Mouse (Mus musculus) forebrain, embryonic 14.5 days (tissue): Measurements from ENCODE around the gene Sik3. TPM values are rescaled to one million over a fixed set of nuclear protein-coding genes. Genes with fewer than 3 reads are reported as not detected.
A peak's percentile ranks its signal among the peaks of the same experiment; 100 is the strongest.

Source experiments
- ATAC-seq: fragments of 200-750 bp; cut with Nextera tagmentation; 2 replicates; pipeline ENCODE4 v1.8.0; 2017; ENCODE audit warnings: mild to moderate bottlenecking, moderate library complexity
- DNase-seq: peaks from one replicate; pipeline ENCODE4 v3.0.0-alpha.2; 2015; ENCODE audit warnings: low spot score
- H3K27ac ChIP-seq: fragments of 300-500 bp; sonication (generic); 2 replicates; pipeline ENCODE4 v1.5.1; 2014; ENCODE audit warnings: low read depth, mild to moderate bottlenecking, control low read depth, low read length, moderate library complexity
- H3K27me3 ChIP-seq: fragments of 300-500 bp; sonication (generic); replicated peaks from 2 replicates; pipeline ENCODE4 v1.6.1; 2014; ENCODE audit warnings: low read length, control low read depth, mixed read lengths; ENCODE audit not compliant: control insufficient read depth, insufficient read depth
- H3K36me3 ChIP-seq: fragments of 300-500 bp; sonication (generic); 2 replicates; pipeline ENCODE4 v1.6.1; 2014; ENCODE audit warnings: low read length, control low read depth; ENCODE audit not compliant: control insufficient read depth, insufficient read depth
- H3K4me1 ChIP-seq: fragments of 300-500 bp; sonication (generic); 2 replicates; pipeline ENCODE4 v1.6.1; 2014; ENCODE audit warnings: antibody characterized with exemption, low read length, control low read depth; ENCODE audit not compliant: control insufficient read depth, insufficient read depth
- H3K4me2 ChIP-seq: fragments of 300-500 bp; sonication (generic); 2 replicates; pipeline ENCODE4 v1.6.1; 2014; ENCODE audit warnings: mild to moderate bottlenecking, control low read depth, low read length
- H3K4me3 ChIP-seq: fragments of 300-500 bp; sonication (generic); 2 replicates; pipeline ENCODE4 v1.5.1; 2014; ENCODE audit warnings: low read depth, low read length, control low read depth
- H3K9ac ChIP-seq: fragments of 300-500 bp; sonication (generic); 2 replicates; pipeline ENCODE4 v1.6.1; 2014; ENCODE audit warnings: mild to moderate bottlenecking, low read length, control low read depth, moderate library complexity
- H3K9me3 ChIP-seq: fragments of 300-500 bp; sonication (generic); replicated peaks from 2 replicates; pipeline ENCODE4 v1.6.1; 2016; ENCODE audit warnings: low read length, control low read depth, mixed read lengths; ENCODE audit not compliant: control insufficient read depth
- WGBS: fragments of 180-500 bp; shearing (Covaris S2); extraction: QIAGEN DNeasy Blood & Tissue Kit; methylation state at CpG from one replicate; pipeline ENCODE4 v1.1.7; 2014; 5-methylcytosine and 5-hydroxymethylcytosine counted together
- polyA plus RNA-seq: library from polyadenylated mRNA; unstranded; fragments of >200 nt; fragmentation: Nextera tagmentation; extraction: Ambion mirVana; gene quantifications from 2 replicates; pipeline ENCODE4 v1.2.1, GENCODE M21; 2014

Sik3 gene
- polyA plus RNA-seq, 1 experiment from 2014 or later = 5.0 TPM

GRCm38 (mm10) chr9:46098360-46098985 is 85.9 kb downstream of the Sik3 start:
- DNase-seq (no peak), ATAC-seq (no peak)
- Histone ChIP-seq H3K9ac (no peak overlapping the region), H3K36me3 (no peaks in the 10 kb centered on the region), H3K4me2 (no peak overlapping the region), H3K4me3 (no peak overlapping the region), H3K27ac (no peak overlapping the region), H3K4me1 (no peaks in the 10 kb centered on the region), H3K9me3 (no peaks in the 10 kb centered on the region), H3K27me3 (no peaks in the 10 kb centered on the region)
- 89% methylated on average over 15 of the region's 15 CpGs for WGBS

- Histone ChIP-seq H3K27me3 (no peaks in the 10 kb centered on the region), H3K9ac (no peak overlapping the region), H3K9me3 (no peaks in the 10 kb centered on the region), H3K4me1 (no peaks in the 10 kb centered on the region), H3K36me3 (no peaks in the 10 kb centered on the region), H3K4me2 (no peak overlapping the region), H3K27ac (no peak overlapping the region), H3K4me3 (no peak overlapping the region)
- ATAC-seq (no peak), DNase-seq (no peak)
- WGBS = 91% methylated on average over 5 of the region's 5 CpGs
These were observed 86.5 kb downstream of the Sik3 start for GRCm38 (mm10) chr9:46099107-46099506.

- DNase-seq (no peak), ATAC-seq (no peak)
- Histone ChIP-seq H3K9ac (no peak overlapping the region), H3K27ac (no peak overlapping the region), H3K4me1 (no peaks in the 10 kb centered on the region), H3K36me3 (no peaks in the 10 kb centered on the region), H3K4me2 (no peak overlapping the region), H3K4me3 (no peak overlapping the region), H3K9me3 (no peaks in the 10 kb centered on the region), H3K27me3 (no peaks in the 10 kb centered on the region)
- 87% methylated on average over 7 of the region's 7 CpGs for WGBS
These were observed 90.5 kb downstream of the Sik3 start for GRCm38 (mm10) chr9:46103154-46103553.

GRCm38 (mm10) chr9:46106105-46106504 is 93.5 kb downstream of the Sik3 start:
- Histone ChIP-seq H3K27ac (no peak overlapping the region), H3K4me2 (no peak overlapping the region), H3K4me3 (no peak overlapping the region), H3K36me3 (no peaks in the 10 kb centered on the region), H3K9me3 (no peaks in the 10 kb centered on the region), H3K27me3 (no peaks in the 10 kb centered on the region), H3K4me1 (no peaks in the 10 kb centered on the region), H3K9ac (no peak overlapping the region)
- WGBS = 94% methylated on average over 9 of the region's 9 CpGs
- DNase-seq = no peak
- ATAC-seq = no peak

- no peak for ATAC-seq
These were observed 98.0 kb downstream of the Sik3 start for GRCm38 (mm10) chr9:46110648-46111047.

GRCm38 (mm10) chr9:46111334-46111733 is 98.7 kb downstream of the Sik3 start:
- H3K4me1 ChIP-seq = peaks cover 12% of the 10 kb centered on the region
- ATAC-seq (no peak), DNase-seq (no peak)
- no peaks in the 10 kb centered on the region for H3K36me3 ChIP-seq
- no peak overlapping the region for H3K4me2 ChIP-seq
- no peaks in the 10 kb centered on the region for H3K9me3 ChIP-seq
- no peak overlapping the region for H3K27ac ChIP-seq
- no peak overlapping the region for H3K4me3 ChIP-seq
- H3K9ac ChIP-seq = no peak overlapping the region
- H3K27me3 ChIP-seq = no peaks in the 10 kb centered on the region

More at GRCm38 (mm10) chr9:46110648-46111047, 98.0 kb downstream of the Sik3 start:
- H3K9me3 ChIP-seq = no peaks in the 10 kb centered on the region
- WGBS = 75% methylated on average over 7 of the region's 7 CpGs
- no peak for DNase-seq
- peaks cover 12% of the 10 kb centered on the region for H3K4me1 ChIP-seq
- H3K4me2 ChIP-seq = no peak overlapping the region
- no peaks in the 10 kb centered on the region for H3K27me3 ChIP-seq
- H3K9ac ChIP-seq = no peak overlapping the region
- no peaks in the 10 kb centered on the region for H3K36me3 ChIP-seq
- H3K4me3 ChIP-seq = no peak overlapping the region
- H3K27ac ChIP-seq = no peak overlapping the region

- H3K9me3 ChIP-seq = no peaks in the 10 kb centered on the region
- peaks cover 12% of the 10 kb centered on the region for H3K4me1 ChIP-seq
- 14% methylated on average over 5 of the region's 5 CpGs for WGBS
- no peaks in the 10 kb centered on the region for H3K27me3 ChIP-seq
- H3K36me3 ChIP-seq = no peaks in the 10 kb centered on the region
- no peak overlapping the region for H3K4me2 ChIP-seq
- ATAC-seq (peak; percentile 72), DNase-seq (peak; percentile 68)
- H3K4me3 ChIP-seq = no peak overlapping the region
- no peak overlapping the region for H3K9ac ChIP-seq
- no peak overlapping the region for H3K27ac ChIP-seq
These were observed 99.6 kb downstream of the Sik3 start for GRCm38 (mm10) chr9:46112246-46112645.

GRCm38 (mm10) chr9:46118844-46119385 is 106.3 kb downstream of the Sik3 start:
- ATAC-seq = no peak
- Histone ChIP-seq H3K4me3 (no peak overlapping the region), H3K9ac (no peak overlapping the region), H3K36me3 (0 out of 2 replicates have a peak, but pooled peaks cover under 1% of the 10 kb centered on the region), H3K9me3 (no peaks in the 10 kb centered on the region), H3K27ac (no peak overlapping the region), H3K4me1 (peaks cover 10% of the 10 kb centered on the region), H3K4me2 (no peak overlapping the region), H3K27me3 (no peaks in the 10 kb centered on the region)
- 84% methylated on average over 8 of the region's 8 CpGs for WGBS
- DNase-seq = no peak

- H3K9ac ChIP-seq = no peak overlapping the region
- H3K36me3 ChIP-seq = 0 out of 2 replicates have a peak, but pooled peaks cover 6% of the 10 kb centered on the region
- ATAC-seq = peak; percentile 93
- peak overlapping the region; percentile 10; the same call in 1 of the 2 replicates for H3K27ac ChIP-seq
- no peaks in the 10 kb centered on the region for H3K9me3 ChIP-seq
- DNase-seq = peak; percentile 86
- WGBS = 0% methylated on average over 6 of the region's 6 CpGs
- no peaks in the 10 kb centered on the region for H3K27me3 ChIP-seq
- no peak overlapping the region for H3K4me3 ChIP-seq
- H3K4me1 ChIP-seq = peaks cover 10% of the 10 kb centered on the region
- H3K4me2 ChIP-seq = no peak overlapping the region
These were observed 107.4 kb downstream of the Sik3 start for GRCm38 (mm10) chr9:46119943-46120441.
